Mouse (Mus musculus): Measurements from ENCODE around the gene Ckap5.

DNA sequence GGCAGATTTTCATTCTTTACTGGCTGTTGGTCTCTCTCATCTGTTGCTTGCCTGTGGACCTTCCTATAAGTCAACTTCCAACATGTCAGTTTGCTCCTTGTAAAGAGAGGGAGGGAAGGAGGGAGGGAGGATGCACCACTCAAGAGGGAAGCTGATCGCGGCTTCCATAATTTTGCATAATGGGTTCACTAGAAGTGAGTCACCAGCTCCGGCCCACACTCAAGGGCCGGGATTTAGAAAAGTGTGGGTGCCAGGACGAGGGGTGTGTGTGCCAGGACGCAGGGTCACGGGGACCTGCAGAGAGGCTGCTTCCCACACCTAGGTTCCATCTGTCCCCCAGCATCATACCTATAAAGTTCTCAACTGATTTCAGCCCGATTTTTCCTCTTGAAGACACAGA is 18.5 kb upstream of the Ckap5 start:
- TF ChIP-seq POLR2A (IDR thresholded peaks at IDR 0.05; ENCODE audit: low read depth, low read length) = no peak
- no peak for TF ChIP-seq CTCF (conservative IDR thresholded peaks at IDR 0.05; ENCODE audit: insufficient read depth, insufficient read length, low read depth, low read length)
